Mouse (Mus musculus) liver, adult (tissue): ENCODE measurements around the gene Nipa1.
A peak's percentile ranks its signal among the peaks of the same experiment; 100 is the strongest.

ENCODE experiments used
- GATA4 ChIP-seq: IDR thresholded peaks from 2 replicates; pipeline ENCODE4 v1.6.1; 2014; ENCODE audit warnings: mild to moderate bottlenecking, low read length; ENCODE audit not compliant: insufficient replicate concordance

The Nipa1 gene

GRCm38 (mm10) chr7:56019930-56020253 lies at the start of gene Nipa1:
TSS of gene Nipa1 (minus strand) at chr7:56019954.
- TF ChIP-seq GATA4: no peak

- no peak for TF ChIP-seq GATA4
Observed at GRCm38 (mm10) chr7:56066634-56067033, 46.9 kb upstream of the Nipa1 start.

- no peak for TF ChIP-seq GATA4
Observed at GRCm38 (mm10) chr7:56066136-56066535, 46.4 kb upstream of the Nipa1 start.

GRCm38 (mm10) chr7:56064876-56065275 lies 45.1 kb upstream of the Nipa1 start:
- no peak for TF ChIP-seq GATA4

GRCm38 (mm10) chr7:56055338-56055737 lies 35.6 kb upstream of the Nipa1 start:
- no peak for TF ChIP-seq GATA4

- no peak for TF ChIP-seq GATA4
Observed at GRCm38 (mm10) chr7:56052996-56053395, 33.2 kb upstream of the Nipa1 start.

GRCm38 (mm10) chr7:56050487-56050911 lies 30.7 kb upstream of the Nipa1 start:
- TF ChIP-seq GATA4: no peak

- TF ChIP-seq GATA4: 0 out of 2 replicates have a peak, but pooled peaks have one; percentile 4
Observed at GRCm38 (mm10) chr7:56049831-56050321, 30.1 kb upstream of the Nipa1 start, which contains the start of gene Herc2. TSS of gene Herc2 (plus strand) at chr7:56050196.

GRCm38 (mm10) chr7:56047178-56047577 lies 27.4 kb upstream of the Nipa1 start:
- no peak for TF ChIP-seq GATA4

GRCm38 (mm10) chr7:56044267-56044629 lies 24.5 kb upstream of the Nipa1 start:
- TF ChIP-seq GATA4: no peak

- no peak for TF ChIP-seq GATA4
Observed at GRCm38 (mm10) chr7:56043577-56044266, 24.0 kb upstream of the Nipa1 start.

- no peak for TF ChIP-seq GATA4
Observed at GRCm38 (mm10) chr7:56042353-56042752, 22.6 kb upstream of the Nipa1 start.

- no peak for TF ChIP-seq GATA4
Observed at GRCm38 (mm10) chr7:56023586-56023985, 3.8 kb upstream of the Nipa1 start.

- TF ChIP-seq GATA4: no peak
Observed at GRCm38 (mm10) chr7:56018972-56019929, 503 bp downstream of the Nipa1 start.

GRCm38 (mm10) chr7:56018446-56018971 lies 1.2 kb downstream of the Nipa1 start:
- no peak for TF ChIP-seq GATA4

GRCm38 (mm10) chr7:56017761-56018160 lies 2.0 kb downstream of the Nipa1 start:
- TF ChIP-seq GATA4: no peak
